Mouse (Mus musculus) cerebellum, adult 2 months (tissue): ENCODE data around the gene Hdac11. TPM values are rescaled to one million over a fixed set of nuclear protein-coding genes. Genes with fewer than 3 reads are reported as not detected.

Experiments used
- DNase-seq, 2 experiments: peaks; one replicate each; pipeline ENCODE4 v3.0.0; 2021
- H3K27ac ChIP-seq: fragments of 200-500 bp; 2 replicates; pipeline ENCODE4 v1.5.1; 2012; ENCODE audit warnings: low read length, control low read depth, inconsistent platforms; ENCODE audit not compliant: insufficient read depth
- H3K27me3 ChIP-seq: fragments of 200-500 bp; 2 replicates; pipeline ENCODE4 v1.6.1; 2012; ENCODE audit warnings: inconsistent platforms, mild to moderate bottlenecking, low read length, moderate library complexity; ENCODE audit not compliant: control insufficient read depth, insufficient read depth
- H3K4me1 ChIP-seq: fragments of 200-500 bp; 2 replicates; pipeline ENCODE4 v1.6.1; 2011; ENCODE audit warnings: low read length; ENCODE audit not compliant: control insufficient read depth, insufficient read depth
- H3K4me3 ChIP-seq: fragments of 200-500 bp; replicated peaks from 2 replicates; pipeline ENCODE3; 2011; ENCODE audit warnings: mild to moderate bottlenecking, low read depth, low read length, control low read depth; ENCODE audit not compliant: insufficient read depth
- CTCF ChIP-seq: fragments of 200-500 bp; IDR thresholded peaks from 2 replicates; pipeline ENCODE4 v1.5.1; 2011; ENCODE audit warnings: low read depth, mild to moderate bottlenecking, control low read depth, low read length, moderate library complexity, borderline replicate concordance; ENCODE audit not compliant: insufficient read depth
- POLR2A ChIP-seq: fragments of 200-500 bp; IDR thresholded peaks from 2 replicates; pipeline ENCODE4 v1.6.1; 2011; ENCODE audit warnings: low read length, control low read depth, borderline replicate concordance; ENCODE audit not compliant: insufficient read depth
- WGBS: fragments of 180-500 bp; shearing (Covaris S2); methylation state at CpG from one replicate; pipeline ENCODE4 v1.1.7; 2018; 5-methylcytosine and 5-hydroxymethylcytosine counted together
- polyA plus RNA-seq: library from polyadenylated mRNA; depleted of rRNA; stranded (reverse); fragments of >200 nt; gene quantifications from 2 replicates; pipeline ENCODE4 v1.2.3, GENCODE M21; 2012

Gene Hdac11
- polyA plus RNA-seq, 1 experiment = 188 TPM

DNA sequence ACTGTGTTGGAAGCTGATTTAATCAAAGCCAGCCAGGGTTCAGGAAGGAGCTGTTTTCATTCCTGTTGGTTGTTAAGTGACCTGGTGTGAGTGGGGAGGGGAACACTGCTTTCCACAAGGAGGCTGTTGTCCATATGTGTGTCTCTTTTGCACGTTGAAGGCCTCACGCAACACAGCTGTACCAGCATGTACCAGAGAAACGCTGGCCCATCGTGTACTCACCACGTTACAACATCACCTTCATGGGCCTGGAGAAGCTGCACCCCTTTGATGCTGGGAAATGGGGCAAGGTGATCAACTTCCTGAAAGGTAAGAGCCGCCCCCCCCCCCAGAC is 739 bp downstream of the Hdac11 start:
- peak overlapping the region; percentile 78 for H3K27ac ChIP-seq
- DNase-seq = no peak
- H3K4me3 ChIP-seq = peak overlapping the region; percentile 74
- TF ChIP-seq CTCF (no peak), POLR2A (no peak)
- H3K27me3 ChIP-seq = no peaks in the 10 kb centered on the region
- H3K4me1 ChIP-seq = peaks cover 57% of the 10 kb centered on the region
- WGBS = 57% methylated on average over 6 of the region's 6 CpGs

DNA sequence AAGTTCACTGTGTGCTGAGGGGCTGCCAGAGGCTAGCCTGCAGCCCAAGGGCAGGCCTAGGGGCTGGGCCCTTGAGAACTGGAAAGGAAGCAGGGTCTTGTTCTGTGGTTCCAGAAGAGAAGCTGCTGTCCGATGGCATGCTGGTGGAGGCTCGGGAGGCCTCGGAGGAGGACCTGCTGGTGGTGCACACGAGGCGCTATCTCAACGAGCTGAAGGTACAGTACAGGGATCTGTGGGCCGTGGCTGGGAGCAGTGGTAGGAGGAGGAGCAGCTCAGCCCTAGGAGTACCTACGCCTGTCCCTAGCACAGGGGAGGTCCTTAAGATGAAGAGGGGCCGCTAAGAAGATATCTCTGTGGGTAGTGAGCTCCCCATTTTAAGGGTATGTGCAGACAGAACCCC is 2.6 kb downstream of the Hdac11 start:
- Histone ChIP-seq H3K27me3 (no peaks in the 10 kb centered on the region), H3K4me1 (peaks cover 44% of the 10 kb centered on the region), H3K4me3 (no peak overlapping the region), H3K27ac (0 out of 2 replicates have a peak overlapping the region, but pooled peaks have one; percentile 11)
- TF ChIP-seq POLR2A = no peak
- no peak for TF ChIP-seq CTCF
- peak in 1 of 2 experiments; percentile 40 for DNase-seq
- 66% methylated on average over 9 of the region's 9 CpGs for WGBS

DNA sequence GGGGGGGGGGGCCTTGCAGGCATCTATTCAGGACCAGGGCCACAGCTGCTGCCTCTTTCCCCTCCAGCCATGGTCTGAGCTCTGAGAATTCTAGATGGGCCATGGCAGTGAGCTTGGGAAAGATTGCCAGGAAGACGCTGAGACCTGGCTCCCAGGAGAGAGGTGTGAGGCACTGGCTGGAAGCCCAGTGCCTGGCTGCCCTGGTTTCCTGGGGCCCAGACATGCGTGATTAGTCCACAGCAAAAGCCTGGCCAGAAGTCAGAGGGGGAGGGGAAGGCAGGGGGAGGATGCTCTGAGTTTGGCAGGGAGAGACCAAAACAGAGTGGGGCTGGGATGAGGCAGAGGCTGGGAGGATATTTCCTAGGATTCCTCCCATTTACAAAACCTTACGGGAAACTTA is 3.9 kb downstream of the Hdac11 start:
- Histone ChIP-seq H3K27me3 (no peaks in the 10 kb centered on the region), H3K4me1 (peaks cover 44% of the 10 kb centered on the region), H3K4me3 (no peak overlapping the region), H3K27ac (no peak overlapping the region)
- WGBS = 2% methylated on average over 3 of the region's 3 CpGs
- peak; percentile 94 to 98 for DNase-seq
- no peak for TF ChIP-seq POLR2A
- TF ChIP-seq CTCF = no peak

DNA sequence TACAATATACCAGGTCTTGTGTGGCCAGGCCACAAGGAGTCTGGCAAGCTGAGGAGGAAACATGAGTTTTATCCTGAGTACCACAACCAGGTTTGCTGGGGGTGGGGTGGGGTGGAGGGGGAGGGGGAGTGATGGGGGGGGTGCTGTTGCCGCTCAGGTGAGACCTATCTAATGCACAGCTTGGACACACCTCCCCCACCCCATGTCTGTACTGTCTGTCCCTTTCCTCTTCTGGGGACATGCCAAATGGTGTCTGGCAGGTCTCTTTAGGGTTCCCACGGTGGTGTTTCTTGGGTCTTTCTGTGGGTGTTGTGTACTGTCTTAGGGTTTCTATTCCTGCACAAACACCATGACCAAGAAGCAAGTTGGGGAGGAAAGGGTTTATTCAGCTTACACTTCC is 4.5 kb downstream of the Hdac11 start:
- whole genome bisulfite sequencing = 19% methylated on average over 2 of the region's 2 CpGs
- Histone ChIP-seq H3K27ac (no peak overlapping the region), H3K27me3 (no peaks in the 10 kb centered on the region), H3K4me1 (peaks cover 43% of the 10 kb centered on the region), H3K4me3 (no peak overlapping the region)
- DNase-seq = peak in 1 of 2 experiments; percentile 52
- no peak for TF ChIP-seq POLR2A
- no peak for TF ChIP-seq CTCF

DNA sequence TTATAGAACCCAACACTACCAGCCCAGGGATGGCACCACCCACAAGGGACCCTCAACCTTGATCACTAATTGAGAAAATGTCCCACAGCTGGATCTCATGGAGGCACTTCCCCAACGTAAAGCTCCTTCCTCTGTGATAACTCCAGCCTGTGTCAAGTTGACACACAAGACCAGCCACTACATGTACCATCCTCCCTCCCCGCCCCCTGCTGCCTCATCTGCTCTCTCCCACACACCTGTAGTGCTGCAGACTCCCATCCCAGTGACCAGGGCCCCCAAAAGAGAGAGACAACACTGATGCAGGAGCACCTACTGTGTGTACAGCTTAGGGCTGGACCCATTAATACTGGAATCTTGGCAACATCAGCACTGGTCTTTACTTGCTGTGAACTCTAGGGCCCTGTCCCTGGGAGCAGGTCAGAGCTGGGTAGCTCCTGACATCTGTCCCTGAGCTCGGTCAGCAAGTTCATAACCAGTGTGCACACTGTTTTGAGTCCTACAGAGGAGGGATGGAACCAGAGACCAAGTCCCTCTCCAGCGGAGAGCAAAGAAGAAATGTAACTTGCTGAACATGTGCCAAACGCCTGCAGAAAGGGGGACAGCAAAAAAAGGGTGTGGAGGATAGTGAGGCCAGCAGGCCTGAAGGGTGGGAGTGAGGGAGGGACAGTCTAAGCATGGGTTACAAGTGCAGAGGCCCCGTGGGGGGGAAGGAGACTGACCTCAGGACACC is 5.2 kb downstream of the Hdac11 start:
- TF ChIP-seq CTCF = no peak
- no peak for TF ChIP-seq POLR2A
- DNase-seq = no peak
- WGBS = 89% methylated on average over 6 of the region's 6 CpGs
- Histone ChIP-seq H3K4me3 (no peak overlapping the region), H3K27me3 (no peaks in the 10 kb centered on the region), H3K4me1 (peaks cover 40% of the 10 kb centered on the region), H3K27ac (no peak overlapping the region)

DNA sequence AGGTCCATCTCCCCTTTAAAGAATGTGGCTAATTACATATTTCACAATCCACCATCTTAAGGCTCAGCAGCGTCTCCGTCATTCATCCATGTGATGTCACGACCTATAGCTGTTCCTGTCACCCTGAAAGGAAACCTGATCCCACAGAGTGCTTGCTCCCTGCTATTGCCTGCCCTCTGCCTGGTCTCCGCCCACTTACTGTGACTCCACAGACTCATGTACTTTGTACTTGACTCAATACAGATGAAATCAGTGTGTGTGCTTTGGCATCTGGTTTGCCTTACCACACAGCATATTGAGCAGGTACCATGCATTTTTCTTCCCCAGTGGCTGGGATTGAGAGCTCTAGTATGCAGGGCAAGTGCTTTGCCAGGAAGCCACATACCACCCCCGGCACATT is 5.8 kb downstream of the Hdac11 start:
- Histone ChIP-seq H3K4me1 (peaks cover 36% of the 10 kb centered on the region), H3K4me3 (no peak overlapping the region), H3K27ac (no peak overlapping the region), H3K27me3 (no peaks in the 10 kb centered on the region)
- 94% methylated on average over 5 of the region's 5 CpGs for WGBS
- TF ChIP-seq CTCF (no peak), POLR2A (no peak)
- DNase-seq = no peak

DNA sequence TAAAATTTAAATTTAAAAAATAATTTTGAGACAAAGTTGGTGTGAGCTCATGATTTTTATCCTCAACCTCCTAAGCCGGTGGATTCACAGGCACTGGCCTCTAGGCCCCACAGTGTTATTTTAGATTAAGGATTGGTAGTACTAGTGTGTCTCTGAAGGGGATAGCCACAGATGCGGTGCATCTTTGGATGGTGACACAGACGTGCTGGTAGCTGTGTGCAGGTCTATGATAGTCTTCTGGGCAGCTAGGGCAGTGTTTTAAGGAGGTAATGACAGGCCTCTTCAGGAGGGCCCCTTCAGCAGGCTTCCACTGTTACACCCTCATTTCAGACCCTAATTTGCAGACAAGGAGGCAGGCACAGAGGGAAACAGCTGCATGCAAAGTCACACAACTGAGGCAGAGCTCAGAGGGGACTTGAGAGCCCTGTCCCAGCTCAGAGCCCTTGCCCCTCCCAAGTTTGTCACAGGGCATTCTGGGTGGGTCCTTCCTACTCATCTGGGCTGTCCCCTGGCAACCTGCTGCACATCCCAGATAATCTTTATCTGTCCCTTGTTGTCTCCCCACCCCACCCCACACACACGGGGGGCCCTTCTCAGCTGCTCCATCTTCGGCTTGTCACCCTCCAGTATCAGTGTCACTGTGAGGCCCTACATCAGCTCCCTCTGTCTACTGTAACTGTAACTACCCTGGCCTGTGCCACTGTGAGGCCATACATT is 6.9 kb downstream of the Hdac11 start:
- no peak for DNase-seq
- 90% methylated on average over 5 of the region's 5 CpGs for WGBS
- Histone ChIP-seq H3K27me3 (no peaks in the 10 kb centered on the region), H3K4me3 (no peak overlapping the region), H3K4me1 (peaks cover 28% of the 10 kb centered on the region), H3K27ac (no peak overlapping the region)
- TF ChIP-seq CTCF (no peak), POLR2A (no peak)

DNA sequence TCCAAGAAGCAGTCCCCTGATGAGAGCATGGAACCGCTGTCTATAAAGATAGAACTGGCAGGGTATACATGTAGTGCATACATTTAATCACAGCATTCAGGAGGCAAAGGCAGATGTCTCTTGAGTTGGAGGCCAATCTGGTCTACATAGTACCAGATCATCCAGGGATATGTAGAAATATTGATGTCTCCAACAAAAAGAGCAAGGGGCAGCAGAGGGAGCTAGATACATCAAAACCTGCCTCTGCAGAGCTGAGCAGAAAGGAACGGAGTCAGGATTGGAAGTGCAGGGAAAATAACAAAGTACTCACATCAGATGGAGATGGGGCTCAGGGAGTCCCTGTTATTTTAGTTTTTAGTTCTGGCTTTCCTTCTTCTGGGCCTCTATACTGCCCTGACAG is 8.1 kb downstream of the Hdac11 start:
- WGBS = 66% methylated on average over 2 of the region's 2 CpGs
- Histone ChIP-seq H3K27me3 (no peaks in the 10 kb centered on the region), H3K4me1 (peaks cover 16% of the 10 kb centered on the region), H3K4me3 (no peak overlapping the region), H3K27ac (no peak overlapping the region)
- TF ChIP-seq CTCF (no peak), POLR2A (no peak)
- no peak for DNase-seq
